16 mouse cellular contexts compared by ENCODE assay signal in genomic region chr1:188158675-188159074, GRCm38 (mm10).
"Had no signal": no experiment of that assay in that cellular context is flagged by ENCODE, and none has a peak within 500 bp of the region (broad histone marks: within the 10 kb centered on the region; RNA-seq: fewer than 3 reads in every experiment).

No protein-coding gene starts in this region.

- DNase-seq: retina, postnatal 1 day; right cerebral cortex, adult 18-20 months; right cerebral cortex, postnatal 14 days; right cerebral cortex, postnatal 25 days; right cerebral cortex, postnatal 4 days; spleen, adult 18-20 months; thymus, adult 18-20 months; thymus, adult 2 months; thymus, postnatal 14 days; thymus, postnatal 25 days; thymus, postnatal 36 days; thymus, postnatal 4 days had no signal

- H3K27me3 ChIP-seq: neural tube, embryonic 13.5 days; stomach, embryonic 15.5 days had no signal

- H3K4me1 ChIP-seq: stomach, embryonic 15.5 days had no signal

- H3K4me2 ChIP-seq: neural tube, embryonic 13.5 days; neural tube, embryonic 15.5 days; stomach, embryonic 15.5 days had no signal

- H3K4me3 ChIP-seq: neural tube, embryonic 13.5 days; neural tube, embryonic 15.5 days; stomach, embryonic 15.5 days had no signal

- H3K36me3 ChIP-seq: neural tube, embryonic 13.5 days; neural tube, embryonic 15.5 days; stomach, embryonic 15.5 days had no signal

- H3K9me3 ChIP-seq: neural tube, embryonic 13.5 days; neural tube, embryonic 15.5 days; stomach, embryonic 15.5 days had no signal

- H3K9ac ChIP-seq: neural tube, embryonic 13.5 days; neural tube, embryonic 15.5 days; stomach, embryonic 15.5 days had no signal

- H3K27ac ChIP-seq: neural tube, embryonic 13.5 days; neural tube, embryonic 15.5 days; stomach, embryonic 15.5 days; stomach, postnatal 0 days had no signal
